Mouse (Mus musculus) left cerebral cortex, adult 8-10 months (tissue): ENCODE data around the gene Edc3. TPM values are rescaled to one million over a fixed set of nuclear protein-coding genes. Genes with fewer than 3 reads are reported as not detected.

Experiments
- DNase-seq, 2 experiments: peaks; one replicate each; pipeline ENCODE4 v3.0.0; 2022; ENCODE audit warnings: low spot score in 2 of 2
- total RNA-seq, 4 experiments: library from RNA; stranded (reverse); gene quantifications; 2 replicates each; pipeline ENCODE4 v1.2.4; 2022

Gene Edc3
- total RNA-seq, 4 experiments from 2014 or later, result 13.4 to 16.5 (median 14.6) TPM

DNA sequence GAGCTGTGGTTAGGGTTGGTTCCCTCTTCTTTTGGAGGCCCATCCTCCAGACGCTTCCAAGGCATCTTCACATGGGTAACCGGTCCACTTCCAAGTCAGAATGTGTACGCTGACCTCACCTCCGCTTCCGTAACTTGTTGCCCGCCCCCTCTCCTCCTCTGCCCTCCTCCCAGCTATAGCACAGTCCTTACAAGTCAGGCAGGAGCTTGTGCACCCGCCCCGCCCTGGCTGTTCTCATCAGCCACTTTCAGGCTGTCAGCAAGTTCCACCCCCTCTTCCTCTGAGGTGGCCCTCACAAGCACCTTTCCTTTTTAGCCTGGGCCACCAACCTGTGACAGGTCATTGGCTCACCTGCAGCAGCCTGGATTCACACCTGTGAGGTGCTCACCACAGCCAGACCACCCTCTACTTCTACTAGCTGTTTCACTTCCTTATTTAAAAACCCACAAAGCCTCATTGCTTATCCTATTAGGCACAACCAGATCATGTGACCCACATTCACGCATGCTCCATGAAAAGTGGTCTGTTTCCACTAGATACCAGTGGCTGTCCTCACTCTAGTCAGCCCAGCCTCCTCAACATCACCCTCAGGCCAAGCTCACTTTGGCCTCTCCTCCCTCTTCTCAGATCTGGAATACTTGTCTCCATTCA, 92.1 kb downstream of the Edc3 start:
- no peak for DNase-seq

Other genes with a start within 250 kb of the Edc3 start
- 100 to 1,000 TPM; 371 to 387 (median 384) TPM for gene Scamp5, start 240.5 kb upstream of the Edc3 start, total RNA-seq
- gene Rpp25, start 204.5 kb upstream of the Edc3 start, total RNA-seq, result 10 to 100 TPM; 16.0 to 19.5 (median 17.7) TPM
- 100 to 1,000 TPM; 378 to 411 (median 394) TPM for gene Cox5a, start 187.3 kb upstream of the Edc3 start, total RNA-seq
- gene Fam219b, start 171.0 kb upstream of the Edc3 start, total RNA-seq, result 10 to 100 TPM; 18.0 to 21.8 (median 20.4) TPM
- gene Mpi, start 155.8 kb upstream of the Edc3 start, total RNA-seq, result 10 to 100 TPM; 64.0 to 74.0 (median 66.0) TPM
- gene Scamp2, start 147.6 kb upstream of the Edc3 start, total RNA-seq, result 10 to 100 TPM; 22.7 to 29.9 (median 27.9) TPM
- 10 to 100 TPM; 31.8 to 38.2 (median 34.4) TPM for gene Ulk3, start 119.1 kb upstream of the Edc3 start, total RNA-seq
- gene Cplx3, start 102.3 kb upstream of the Edc3 start, total RNA-seq, result 10 to 100 TPM; 15.3 to 21.3 (median 19.1) TPM
- gene Lman1l, start 87.8 kb upstream of the Edc3 start, total RNA-seq, result not detected
- gene Csk, start 54.9 kb upstream of the Edc3 start, total RNA-seq, result 10 to 100 TPM; 36.0 to 44.4 (median 41.6) TPM
- gene Cyp1a2, start 24.8 kb upstream of the Edc3 start, total RNA-seq, result not detected
- gene Cyp1a1, start 20.6 kb upstream of the Edc3 start, total RNA-seq, result under 1 TPM; 0.14 to 0.25 (median 0.19) TPM
- 10 to 100 TPM; 75.6 to 87.1 (median 78.7) TPM for gene Clk3, start 57.3 kb downstream of the Edc3 start, total RNA-seq
- gene Arid3b, start 128.3 kb downstream of the Edc3 start, total RNA-seq, result 10 to 100 TPM; 10.9 to 15.0 (median 13.4) TPM
- 100 to 1,000 TPM; 109 to 132 (median 111) TPM for gene Ubl7, start 202.4 kb downstream of the Edc3 start, total RNA-seq
- 100 to 1,000 TPM; 131 to 159 (median 145) TPM for gene Sema7a, start 231.6 kb downstream of the Edc3 start, total RNA-seq